Mouse (Mus musculus) large intestine, adult 2 months (tissue): Measurements from ENCODE around the gene Zfp706. TPM values are rescaled to one million over a fixed set of nuclear protein-coding genes. Genes with fewer than 3 reads are reported as not detected.

ENCODE experiments used
- DNase-seq: peaks from one replicate; pipeline ENCODE4 v3.0.0-alpha.2; 2012; ENCODE audit warnings: low read depth, low spot score
- WGBS: fragments of 180-500 bp; shearing (Covaris S2); methylation state at CpG from one replicate; pipeline ENCODE4 v1.1.7; 2018; 5-methylcytosine and 5-hydroxymethylcytosine counted together
- polyA plus RNA-seq: library from polyadenylated mRNA; depleted of rRNA; stranded (reverse); fragments of >200 nt; gene quantifications from 2 replicates; pipeline ENCODE4 v1.2.3, GENCODE M21; 2012

The Zfp706 gene
- polyA plus RNA-seq, 1 experiment = 58.2 TPM

DNA sequence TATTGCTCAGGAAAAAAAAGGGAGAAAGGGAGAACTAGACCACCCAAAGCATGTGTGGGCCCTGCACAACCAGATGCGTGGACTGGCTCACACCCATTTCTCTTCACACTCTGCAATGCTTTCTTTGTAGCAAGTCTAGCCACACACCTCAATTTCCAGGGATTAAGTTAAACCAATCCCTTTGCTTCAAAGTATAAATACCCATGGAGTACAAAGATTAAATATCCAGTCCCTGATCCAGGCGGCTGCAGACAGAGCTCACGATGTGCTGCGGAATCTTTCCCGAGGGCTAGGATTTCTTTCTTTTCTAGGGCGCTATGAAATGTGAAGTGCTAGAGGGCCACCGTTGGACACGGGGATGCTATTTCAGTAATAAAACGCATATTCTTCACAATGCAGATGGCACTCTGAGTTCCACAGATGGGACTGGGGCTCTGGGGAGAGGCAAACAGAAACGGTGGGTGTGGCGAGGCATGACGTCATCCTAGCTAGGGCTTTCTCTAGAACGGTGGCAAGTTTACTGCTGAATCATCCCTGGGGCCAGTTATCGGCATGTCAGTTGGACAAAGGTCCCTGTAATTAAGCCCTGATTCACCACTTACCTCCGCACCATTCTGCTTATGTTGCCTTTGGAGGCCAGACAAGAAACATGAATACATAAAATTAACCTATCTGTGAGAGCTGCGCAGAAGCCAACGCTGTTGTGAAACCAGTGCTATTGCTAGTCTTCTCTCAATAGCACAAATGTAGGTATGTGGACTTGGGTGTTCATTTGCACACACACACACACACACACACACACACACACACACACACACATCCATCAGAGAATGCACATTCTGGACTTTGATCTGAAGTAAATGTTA is 47.3 kb downstream of the Zfp706 start:
- WGBS = 30% methylated on average over 17 of the region's 17 CpGs
- DNase-seq = peak; percentile 95

DNA sequence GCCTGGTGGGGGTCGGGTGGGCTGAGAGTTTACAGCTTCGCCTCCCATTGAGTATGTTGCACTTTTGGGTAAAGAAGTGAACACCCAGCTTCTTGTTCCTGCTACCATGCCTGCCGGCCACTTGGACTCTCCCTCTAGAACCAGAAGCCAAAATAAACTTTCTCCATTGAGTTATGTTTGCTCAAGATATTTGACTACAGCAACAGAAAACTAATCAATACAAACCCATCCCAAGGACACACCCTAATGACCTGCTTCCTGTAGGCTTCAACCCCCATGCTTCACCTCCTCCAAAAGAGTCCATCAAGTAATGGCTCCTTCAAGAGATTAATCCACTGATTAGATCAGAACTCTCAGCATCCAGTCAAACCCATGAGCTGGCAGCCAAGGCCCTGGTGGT is 51.4 kb downstream of the Zfp706 start:
- WGBS = 77% methylated on average over 3 of the region's 3 CpGs
- DNase-seq = no peak

- 85% methylated on average over 2 of the region's 2 CpGs for WGBS
- no peak for DNase-seq
Measured at GRCm38 (mm10) chr15:36950258-36950657, 57.3 kb downstream of the Zfp706 start.

- DNase-seq = no peak
- 85% methylated on average over 22 of the region's 22 CpGs for WGBS
Measured at GRCm38 (mm10) chr15:36948866-36949546, 58.6 kb downstream of the Zfp706 start.
